9 mouse cellular contexts compared by ENCODE assay signal in genomic region chr9:31252182-31252799, GRCm38 (mm10). TPM values are rescaled to one million over a fixed set of nuclear protein-coding genes. Genes with fewer than 3 reads are reported as not detected.
DNase-seq lines count a peak whose midpoint lies in the region; ATAC-seq and TF ChIP-seq lines count a peak whose summit lies in the region.
"Had no signal": no experiment of that assay in that cellular context is flagged by ENCODE, and none has a peak within 500 bp of the region (broad histone marks: within the 10 kb centered on the region; RNA-seq: fewer than 3 reads in every experiment).

No protein-coding gene starts in this region.

- DNase-seq in B cell, adult 2 months: peak; percentile 36 to 42
- DNase-seq in T-cell, adult 2 months (ENCODE audit: low spot score): peak; percentile 11
- peak; percentile 90 for DNase-seq in heart, embryonic 10.5 days (ENCODE audit: low spot score)
- peak; percentile 86 for DNase-seq in liver, postnatal 0 days
- peak; percentile 48 for DNase-seq in stomach, postnatal 0 days (ENCODE audit: low spot score)
- DNase-seq in left cerebral cortex, adult 8-10 months (ENCODE audit: low spot score in 2 of 2): no peak
- no peak for DNase-seq in forebrain, embryonic 11.5 days (ENCODE audit: low spot score)
- DNase-seq in layer of hippocampus, adult 9-10 months (ENCODE audit: low spot score): no peak

- H3K36me3 ChIP-seq in heart, embryonic 10.5 days: no peaks in the 10 kb centered on the region
- no peaks in the 10 kb centered on the region for H3K36me3 ChIP-seq in liver, postnatal 0 days (replicated peaks; ENCODE audit: insufficient read depth, low read length)
- no peaks in the 10 kb centered on the region for H3K36me3 ChIP-seq in stomach, postnatal 0 days (ENCODE audit: control insufficient read depth, insufficient read depth, low read length)
- H3K36me3 ChIP-seq in forebrain, embryonic 11.5 days (ENCODE audit: control insufficient read depth, insufficient read depth, low read length): no peaks in the 10 kb centered on the region
- H3K36me3 ChIP-seq: limb, embryonic 12.5 days had no signal

- H3K4me2 ChIP-seq in liver, postnatal 0 days (ENCODE audit: low read depth, low read length): peak overlapping the region; percentile 73
- H3K4me2 ChIP-seq in stomach, postnatal 0 days (replicated peaks; ENCODE audit: low read depth): no peak overlapping the region
- H3K4me2 ChIP-seq in forebrain, embryonic 11.5 days (ENCODE audit: low read depth, low read length, severe bottlenecking): no peak overlapping the region
- H3K4me2 ChIP-seq: limb, embryonic 12.5 days had no signal

- H3K9ac ChIP-seq in liver, postnatal 0 days (replicated peaks): peak overlapping the region; percentile 53; the same call in 1 of the 2 replicates
- no peak overlapping the region for H3K9ac ChIP-seq in stomach, postnatal 0 days (ENCODE audit: low read length)
- H3K9ac ChIP-seq in forebrain, embryonic 11.5 days (ENCODE audit: low read length): no peak overlapping the region
- H3K9ac ChIP-seq: limb, embryonic 12.5 days had no signal

- peak overlapping the region; percentile 83; the same call in 1 of the 2 replicates for H3K27ac ChIP-seq in heart, embryonic 10.5 days
- H3K27ac ChIP-seq in liver, postnatal 0 days (ENCODE audit: low read depth): peak overlapping the region; percentile 88
- no peak overlapping the region for H3K27ac ChIP-seq in stomach, postnatal 0 days (replicated peaks)
- no peak overlapping the region for H3K27ac ChIP-seq in forebrain, embryonic 11.5 days (ENCODE audit: low read depth, low read length)
- H3K27ac ChIP-seq: limb, embryonic 12.5 days had no signal

- no peak overlapping the region for H3K4me3 ChIP-seq in heart, embryonic 10.5 days
- peak overlapping the region; percentile 37 for H3K4me3 ChIP-seq in liver, postnatal 0 days (ENCODE audit: low read depth, low read length)
- no peak overlapping the region for H3K4me3 ChIP-seq in stomach, postnatal 0 days (ENCODE audit: low read depth, low read length)
- no peak overlapping the region for H3K4me3 ChIP-seq in forebrain, embryonic 11.5 days (ENCODE audit: low read depth, low read length)
- H3K4me3 ChIP-seq: limb, embryonic 12.5 days had no signal

- no peaks in the 10 kb centered on the region for H3K9me3 ChIP-seq in heart, embryonic 10.5 days
- no peaks in the 10 kb centered on the region for H3K9me3 ChIP-seq in liver, postnatal 0 days (ENCODE audit: low read length)
- H3K9me3 ChIP-seq in stomach, postnatal 0 days (ENCODE audit: control insufficient read depth, low read length): no peaks in the 10 kb centered on the region
- H3K9me3 ChIP-seq in forebrain, embryonic 11.5 days (ENCODE audit: control insufficient read depth, low read length): no peaks in the 10 kb centered on the region
- H3K9me3 ChIP-seq: limb, embryonic 12.5 days had no signal

- TF ChIP-seq EP300 in liver, postnatal 0 days (IDR thresholded peaks at IDR 0.05; ENCODE audit: low read depth): peak; percentile 71
- no peak for TF ChIP-seq EP300 in stomach, postnatal 0 days (optimal IDR thresholded peaks at IDR 0.05)

- WGBS in heart, embryonic 10.5 days: 60% methylated on average over 10 of the region's 10 CpGs
- WGBS in liver, postnatal 0 days (ENCODE audit: insufficient replicate concordance): 37% methylated on average over 10 of the region's 10 CpGs
- WGBS in stomach, postnatal 0 days: 65% methylated on average over 10 of the region's 10 CpGs
- WGBS in forebrain, embryonic 11.5 days: 78% methylated on average over 10 of the region's 10 CpGs

- H3K4me1 ChIP-seq in heart, embryonic 10.5 days: peaks cover 17% of the 10 kb centered on the region; the same call in 1 of the 2 replicates
- H3K4me1 ChIP-seq in liver, postnatal 0 days (ENCODE audit: insufficient read depth): peaks cover 32% of the 10 kb centered on the region
- H3K4me1 ChIP-seq in stomach, postnatal 0 days (replicated peaks; ENCODE audit: control insufficient read depth, insufficient read depth): no peaks in the 10 kb centered on the region
- H3K4me1 ChIP-seq in forebrain, embryonic 11.5 days (replicated peaks; ENCODE audit: control insufficient read depth, insufficient read depth, low read length): no peaks in the 10 kb centered on the region
- H3K4me1 ChIP-seq: limb, embryonic 12.5 days had no signal

- no peaks in the 10 kb centered on the region for H3K27me3 ChIP-seq in heart, embryonic 10.5 days (ENCODE audit: insufficient read depth, poor library complexity, severe bottlenecking)
- no peaks in the 10 kb centered on the region for H3K27me3 ChIP-seq in liver, postnatal 0 days (ENCODE audit: insufficient read depth, low read length)
- H3K27me3 ChIP-seq in stomach, postnatal 0 days (ENCODE audit: control insufficient read depth, insufficient read depth, low read length): no peaks in the 10 kb centered on the region
- no peaks in the 10 kb centered on the region for H3K27me3 ChIP-seq in forebrain, embryonic 11.5 days (ENCODE audit: control insufficient read depth, insufficient read depth, low read length)
- H3K27me3 ChIP-seq: limb, embryonic 12.5 days had no signal

- TF ChIP-seq CTCF in liver, postnatal 0 days (IDR thresholded peaks at IDR 0.05; ENCODE audit: low read depth): no peak
- no peak for TF ChIP-seq CTCF in stomach, postnatal 0 days (IDR thresholded peaks at IDR 0.05; ENCODE audit: low read depth)

- ATAC-seq in liver, postnatal 0 days: peak; percentile 79
- no peak for ATAC-seq in stomach, postnatal 0 days (ENCODE audit: low FRiP score, low TSS enrichment)
- ATAC-seq in forebrain, embryonic 11.5 days (replicated peaks; ENCODE audit: low FRiP score): no peak

RNA-seq across cellular contexts. Expression of gene Prdm10, which starts 28.0 kb away (rescaled TPM):
- 5.3 and 5.6 TPM in 2 replicates for polyA plus RNA-seq in heart, embryonic 10.5 days (2016; fragmentation: Nextera tagmentation; extraction: Ambion mirVana)
- polyA plus RNA-seq in liver, postnatal 0 days (2015; fragmentation: Nextera tagmentation; extraction: Ambion mirVana): 1.3 and 1.5 TPM in 2 replicates
- polyA plus RNA-seq in stomach, postnatal 0 days (2015; fragmentation: Nextera tagmentation; extraction: Ambion mirVana): 1.1 and 1.2 TPM in 2 replicates
- total RNA-seq in left cerebral cortex, adult 8-10 months (2022): 10 to 100 TPM; 16.5 to 20.0 (median 17.2) TPM
- 10.1 and 10.4 TPM in 2 replicates for polyA plus RNA-seq in forebrain, embryonic 11.5 days (2014; fragmentation: Nextera tagmentation; extraction: Ambion mirVana)

RNA-seq across cellular contexts. Expression of gene Aplp2, which starts 40.7 kb away (rescaled TPM):
- 257 and 312 TPM in 2 replicates for polyA plus RNA-seq in heart, embryonic 10.5 days (2016; fragmentation: Nextera tagmentation; extraction: Ambion mirVana)
- 167 and 178 TPM in 2 replicates for polyA plus RNA-seq in liver, postnatal 0 days (2015; fragmentation: Nextera tagmentation; extraction: Ambion mirVana)
- 187 and 200 TPM in 2 replicates for polyA plus RNA-seq in stomach, postnatal 0 days (2015; fragmentation: Nextera tagmentation; extraction: Ambion mirVana)
- total RNA-seq in left cerebral cortex, adult 8-10 months (2022): 100 to 1,000 TPM; 531 to 605 (median 581) TPM
- 209 and 217 TPM in 2 replicates for polyA plus RNA-seq in forebrain, embryonic 11.5 days (2014; fragmentation: Nextera tagmentation; extraction: Ambion mirVana)

Comparison
In these comparisons a context has a peak if more than half of its experiments do, and no peak if none do; other contexts are left out.
1. DNase-seq: peak in B cell, adult 2 months (2 of 2), T-cell, adult 2 months (single experiment), heart, embryonic 10.5 days (single experiment), liver, postnatal 0 days (single experiment) and stomach, postnatal 0 days (single experiment); none in left cerebral cortex, adult 8-10 months (0 of 2), forebrain, embryonic 11.5 days (single experiment) and layer of hippocampus, adult 9-10 months (single experiment).
2. H3K27ac ChIP-seq: peak in heart, embryonic 10.5 days (single experiment) and liver, postnatal 0 days (single experiment); none in stomach, postnatal 0 days (single experiment) and forebrain, embryonic 11.5 days (single experiment).